Mouse (Mus musculus): Measurements from ENCODE around the gene Slc4a5.

Gene Slc4a5

DNA sequence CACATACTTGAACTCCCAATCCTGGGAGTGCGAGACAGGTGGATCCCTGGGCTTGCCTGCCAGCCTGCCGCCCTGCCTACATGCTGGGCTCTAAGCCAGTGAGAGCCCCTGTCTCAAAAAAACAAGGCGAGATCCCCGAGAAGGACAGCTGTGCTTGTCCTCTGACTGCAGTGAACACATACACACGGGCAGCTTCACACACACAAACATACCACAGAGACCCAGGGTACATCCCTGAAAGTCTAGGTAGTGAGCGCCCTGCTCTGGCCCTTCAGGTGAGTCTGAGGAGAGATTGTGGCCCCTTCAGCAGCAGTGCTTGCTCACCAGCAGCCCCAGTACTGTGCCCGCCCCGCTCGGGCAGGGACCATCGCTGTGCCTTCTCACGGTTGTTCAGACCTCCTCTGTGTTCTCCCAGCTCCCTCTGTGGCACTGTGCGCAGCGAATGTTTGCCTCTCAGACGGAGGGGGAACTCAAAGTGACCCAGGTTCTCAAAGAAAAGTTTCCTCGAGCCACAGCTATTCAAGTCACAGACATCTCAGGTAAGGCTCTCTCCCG lies 131.3 kb downstream of the Slc4a5 start:
- DNase-seq (ENCODE audit: low read depth, low spot score), result no peak

DNA sequence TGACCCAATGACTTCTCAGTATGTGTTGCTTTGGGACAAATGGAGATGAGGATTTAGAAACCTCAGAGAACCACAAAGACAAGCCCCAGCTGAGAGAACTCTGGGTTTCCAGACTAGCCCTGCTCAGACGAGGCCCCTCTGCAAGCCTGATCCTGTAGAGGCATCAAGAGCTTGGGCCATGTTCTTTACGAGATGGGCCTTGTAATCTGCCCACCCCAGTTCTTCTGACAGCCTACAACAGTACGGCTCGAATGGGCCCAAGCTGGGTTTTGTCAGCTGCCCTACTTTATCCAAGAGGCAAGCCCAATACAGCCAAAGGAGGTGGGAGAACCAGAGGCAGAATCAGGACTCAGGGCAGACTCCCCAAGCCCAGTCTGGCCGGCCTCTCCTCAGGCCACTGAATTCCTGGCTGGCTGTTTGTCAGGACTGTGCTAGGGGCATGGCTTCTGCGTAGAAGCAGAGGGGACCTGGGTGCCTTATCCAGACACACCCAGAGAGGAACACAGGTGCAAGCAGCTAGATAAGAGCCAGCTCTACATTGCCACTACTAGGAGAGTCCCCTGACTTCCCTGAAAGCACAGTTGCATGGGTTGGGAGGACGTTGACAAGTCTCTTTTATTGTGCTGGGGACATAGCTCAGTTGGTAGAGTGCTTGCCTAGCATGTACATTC lies 132.0 kb downstream of the Slc4a5 start:
- DNase-seq (ENCODE audit: low read depth, low spot score), result no peak

DNA sequence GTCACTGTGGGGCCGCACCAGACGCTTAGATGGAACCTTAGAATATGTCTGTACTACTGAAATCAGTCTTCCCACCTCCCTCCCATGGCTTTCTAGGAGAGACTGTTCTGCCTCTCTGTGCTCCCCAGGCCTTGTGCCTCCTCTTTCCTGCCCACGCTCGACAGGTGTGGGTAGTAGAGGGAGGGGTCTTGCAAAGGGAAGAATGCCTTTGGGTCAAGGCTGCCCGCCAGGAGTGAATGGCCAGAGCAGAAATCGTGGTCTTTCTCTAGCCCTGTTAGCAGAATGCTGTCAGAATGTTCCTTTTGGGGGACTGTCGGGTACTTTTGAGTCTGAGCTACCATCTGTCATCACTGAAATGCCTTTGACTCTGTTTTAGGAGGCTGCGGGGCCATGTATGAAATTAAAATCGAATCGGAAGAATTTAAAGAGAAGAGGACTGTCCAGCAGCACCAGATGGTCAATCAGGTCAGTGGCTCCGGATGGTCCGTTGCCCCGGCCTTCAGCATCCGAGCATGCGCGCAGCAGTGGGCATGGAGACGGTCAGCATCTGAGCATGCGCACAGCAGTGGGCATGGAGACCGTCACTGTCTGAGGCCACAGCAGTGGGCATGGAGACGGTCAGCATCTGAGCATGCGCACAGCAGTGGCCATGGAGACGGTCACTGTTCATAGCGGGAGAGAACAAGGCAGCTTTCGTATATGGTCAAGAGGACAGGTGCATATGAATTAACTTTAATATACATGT lies 133.2 kb downstream of the Slc4a5 start:
- DNase-seq (ENCODE audit: low read depth, low spot score), result peak; percentile 95

All from brain, adult 2 months (tissue).